Mouse (Mus musculus) olfactory bulb, adult 2 months (tissue): ENCODE results near the gene Tmem170.
"Not testable (repeated sequence)": the region's sequence is repeated elsewhere in the genome, so short reads cannot be mapped to it uniquely, and the experiment has no call there.

Experiments used
- CTCF ChIP-seq: fragments of 200-500 bp; IDR thresholded peaks from 2 replicates; pipeline ENCODE4 v1.5.1; 2012; ENCODE audit warnings: low read depth, mild to moderate bottlenecking, low read length, moderate library complexity; ENCODE audit not compliant: insufficient read depth
- POLR2A ChIP-seq: fragments of 200-500 bp; IDR thresholded peaks from 2 replicates; pipeline ENCODE4 v1.6.1; 2012; ENCODE audit warnings: mild to moderate bottlenecking, low read depth, low read length, moderate library complexity; ENCODE audit not compliant: insufficient read depth

DNA sequence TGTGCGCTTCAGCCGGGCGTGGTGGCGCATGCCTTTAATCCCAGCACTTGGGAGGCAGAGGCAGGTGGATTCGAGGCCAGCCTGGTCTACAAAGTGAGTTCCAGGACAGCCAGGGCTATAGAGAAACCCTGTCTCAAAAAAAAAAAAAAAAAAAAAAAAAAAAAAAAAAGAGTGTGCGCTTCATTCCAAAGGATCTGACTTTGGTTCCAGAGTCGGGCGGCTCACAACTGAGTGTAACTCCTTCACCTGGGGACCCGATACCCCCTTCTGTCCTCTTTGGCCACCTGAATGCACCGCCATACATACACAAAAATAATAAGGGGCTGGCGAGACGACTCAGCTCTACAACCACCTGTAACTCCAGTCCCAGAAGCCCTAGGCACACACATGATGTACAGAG is 23.3 kb downstream of the Tmem170 start:
- not testable (repeated sequence) for TF ChIP-seq CTCF, POLR2A
